Mouse (Mus musculus) C2C12 (cell line): Measurements from ENCODE around the gene Ifnb1. TPM values are rescaled to one million over a fixed set of nuclear protein-coding genes. Genes with fewer than 3 reads are reported as not detected.

Experiments
- H3K27me3 ChIP-seq: one replicate; pipeline ENCODE4 v1.6.1; 2011; ENCODE audit not compliant: control insufficient read depth, insufficient read depth, insufficient read length
- H3K36me3 ChIP-seq: one replicate; pipeline ENCODE4 v1.6.1; 2011; ENCODE audit not compliant: control insufficient read depth, insufficient read depth
- H3K4me3 ChIP-seq: one replicate; pipeline ENCODE4 v1.5.1; 2011; ENCODE audit warnings: mild to moderate bottlenecking, control low read depth; ENCODE audit not compliant: poor library complexity, insufficient read depth, severe bottlenecking
- H3K79me2 ChIP-seq: one replicate; pipeline ENCODE4 v1.6.1; 2011; ENCODE audit not compliant: control insufficient read depth, insufficient read depth
- H3K79me3 ChIP-seq: one replicate; pipeline ENCODE4 v1.6.1; 2011; ENCODE audit warnings: low read depth, control low read depth
- H3ac ChIP-seq: one replicate; pipeline ENCODE3; 2011; ENCODE audit warnings: low read depth; ENCODE audit not compliant: control insufficient read depth, insufficient read length
- CEBPB ChIP-seq: IDR thresholded peaks from one replicate; pipeline ENCODE4 v1.6.1; 2011; ENCODE audit warnings: low read depth, mild to moderate bottlenecking, control low read depth, moderate library complexity
- CTCF ChIP-seq: IDR thresholded peaks from one replicate; pipeline ENCODE4 v1.5.1; 2011; ENCODE audit not compliant: control insufficient read depth, insufficient read depth, insufficient read length
- FOSL1 ChIP-seq: IDR thresholded peaks from one replicate; pipeline ENCODE4 v1.8.0; 2011; ENCODE audit warnings: mild to moderate bottlenecking, low read length; ENCODE audit not compliant: poor library complexity, insufficient read depth, severe bottlenecking
- MAX ChIP-seq: IDR thresholded peaks from one replicate; pipeline ENCODE4 v1.6.1; 2011; ENCODE audit warnings: mild to moderate bottlenecking, control low read depth
- MYOD1 ChIP-seq: IDR thresholded peaks from one replicate; pipeline ENCODE4 v1.6.1; 2011; ENCODE audit warnings: low read depth; ENCODE audit not compliant: control insufficient read depth, insufficient read length
- MYOG ChIP-seq: IDR thresholded peaks from one replicate; pipeline ENCODE4 v1.6.1; 2011; ENCODE audit not compliant: control insufficient read depth, insufficient read length; ENCODE audit errors: extremely low read depth
- USF1 ChIP-seq: IDR thresholded peaks from one replicate; pipeline ENCODE4 v1.6.1; 2011; ENCODE audit warnings: low read depth, mild to moderate bottlenecking, control low read depth, moderate library complexity
- polyA plus RNA-seq: library from polyadenylated mRNA; unstranded; fragments of >200 nt; fragmentation: generic; extraction: Trizol; gene quantifications from one replicate; pipeline ENCODE4 v1.2.1, GENCODE M21; 2012; ENCODE audit warnings: missing spikeins

The Ifnb1 gene
- polyA plus RNA-seq, 1 experiment = not detected

DNA sequence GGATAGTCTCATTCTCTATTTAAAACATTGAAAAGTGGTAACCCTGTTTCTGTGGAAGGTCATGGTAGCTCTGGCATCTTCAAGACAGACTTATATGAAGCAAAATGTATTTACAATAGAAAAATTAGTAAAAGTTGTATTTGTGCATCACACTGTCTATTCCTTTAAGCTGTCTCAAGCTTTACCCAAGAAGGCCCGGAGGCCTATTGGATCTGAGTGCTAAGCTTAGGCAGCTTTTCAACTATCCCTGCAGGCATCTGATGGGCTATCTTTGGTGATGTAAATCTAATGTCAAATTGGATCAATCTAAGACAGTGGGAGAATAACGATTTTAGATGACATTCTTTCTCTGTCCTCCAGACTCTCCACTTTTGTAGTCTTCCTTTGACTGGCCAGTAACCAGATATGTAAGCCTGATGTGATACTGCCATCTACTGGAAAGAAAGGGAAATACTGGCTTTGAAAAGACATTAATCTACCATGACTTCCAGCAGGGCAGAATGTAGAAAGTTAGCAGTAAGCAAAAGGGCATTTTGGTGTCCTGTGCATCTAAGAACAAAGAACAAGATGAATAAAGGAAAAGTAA lies 21.2 kb upstream of the Ifnb1 start:
- H3K4me3 ChIP-seq = no peak overlapping the region
- H3ac ChIP-seq = no peak overlapping the region
- no peaks in the 10 kb centered on the region for H3K79me3 ChIP-seq
- no peaks in the 10 kb centered on the region for H3K27me3 ChIP-seq
- no peaks in the 10 kb centered on the region for H3K79me2 ChIP-seq
- no peak for TF ChIP-seq FOSL1
- TF ChIP-seq MAX = no peak
- no peak for TF ChIP-seq CEBPB
- TF ChIP-seq MYOG = no peak
- TF ChIP-seq USF1 = no peak
- no peak for TF ChIP-seq CTCF
- TF ChIP-seq MYOD1 = no peak
- no peaks in the 10 kb centered on the region for H3K36me3 ChIP-seq

- TF ChIP-seq USF1 (no peak), CEBPB (peak; percentile 98)
- Histone ChIP-seq H3K79me3 (no peaks in the 10 kb centered on the region), H3K4me3 (no peak overlapping the region), H3K27me3 (no peaks in the 10 kb centered on the region), H3K36me3 (no peaks in the 10 kb centered on the region), H3ac (no peak overlapping the region), H3K79me2 (no peaks in the 10 kb centered on the region)
Measured at GRCm38 (mm10) chr4:88537328-88537727, 14.8 kb upstream of the Ifnb1 start.

- H3K79me2 ChIP-seq = no peaks in the 10 kb centered on the region
- no peaks in the 10 kb centered on the region for H3K79me3 ChIP-seq
- TF ChIP-seq CTCF = no peak
Measured at GRCm38 (mm10) chr4:88536640-88537039, 14.1 kb upstream of the Ifnb1 start.

DNA sequence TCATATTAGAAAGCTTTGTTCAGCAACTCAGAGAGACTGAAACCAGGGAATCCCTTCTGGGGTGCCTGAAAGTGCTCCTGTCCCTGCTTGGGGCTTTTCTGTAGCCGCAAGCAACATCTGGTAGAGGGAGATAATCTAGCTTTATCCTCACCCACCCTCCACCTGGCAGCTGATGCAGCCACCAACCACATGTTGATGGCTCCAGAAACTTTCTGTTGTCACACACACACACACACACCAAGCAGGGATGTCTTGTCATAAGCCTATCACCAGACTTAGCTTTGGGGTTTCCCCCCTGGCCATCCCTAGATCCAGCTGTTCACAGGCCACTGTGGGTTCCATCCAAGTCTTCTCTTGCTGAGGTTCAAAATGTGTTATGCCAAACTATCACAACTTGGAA lies 13.2 kb upstream of the Ifnb1 start:
- Histone ChIP-seq H3K4me3 (no peak overlapping the region), H3K79me3 (no peaks in the 10 kb centered on the region), H3ac (no peak overlapping the region), H3K79me2 (no peaks in the 10 kb centered on the region), H3K36me3 (no peaks in the 10 kb centered on the region), H3K27me3 (no peaks in the 10 kb centered on the region)
- TF ChIP-seq CTCF (no peak), MYOG (no peak), MYOD1 (no peak), MAX (no peak), FOSL1 (no peak), CEBPB (no peak), USF1 (no peak)

More at GRCm38 (mm10) chr4:88536640-88537039, 14.1 kb upstream of the Ifnb1 start:
- Histone ChIP-seq H3K4me3 (no peak overlapping the region), H3K36me3 (no peaks in the 10 kb centered on the region), H3K27me3 (no peaks in the 10 kb centered on the region), H3ac (no peak overlapping the region)

- no peaks in the 10 kb centered on the region for H3K36me3 ChIP-seq
- H3K79me3 ChIP-seq = no peaks in the 10 kb centered on the region
- no peak overlapping the region for H3K4me3 ChIP-seq
- no peak overlapping the region for H3ac ChIP-seq
- no peaks in the 10 kb centered on the region for H3K27me3 ChIP-seq
- TF ChIP-seq CEBPB (no peak), USF1 (no peak), MYOG (no peak), FOSL1 (no peak)
- no peaks in the 10 kb centered on the region for H3K79me2 ChIP-seq
Measured at GRCm38 (mm10) chr4:88534903-88535302, 12.3 kb upstream of the Ifnb1 start.

GRCm38 (mm10) chr4:88533499-88533898 lies 10.9 kb upstream of the Ifnb1 start:
- H3K4me3 ChIP-seq = no peak overlapping the region
- TF ChIP-seq CEBPB (no peak), MYOD1 (no peak), MYOG (no peak), USF1 (no peak), MAX (no peak), CTCF (no peak), FOSL1 (no peak)
- H3K36me3 ChIP-seq = no peaks in the 10 kb centered on the region
- no peaks in the 10 kb centered on the region for H3K79me3 ChIP-seq
- H3K27me3 ChIP-seq = no peaks in the 10 kb centered on the region
- no peaks in the 10 kb centered on the region for H3K79me2 ChIP-seq
- H3ac ChIP-seq = no peak overlapping the region
